Mouse (Mus musculus): ENCODE results near the gene Lrfn2.

Gene Lrfn2

GRCm38 (mm10) chr17:48968304-48968703 is 36.1 kb downstream of the Lrfn2 start:
- DNase-seq: no peak

GRCm38 (mm10) chr17:48971296-48971695 is 39.1 kb downstream of the Lrfn2 start:
- no peak for DNase-seq

GRCm38 (mm10) chr17:48972866-48973265 is 40.7 kb downstream of the Lrfn2 start:
- DNase-seq: no peak

GRCm38 (mm10) chr17:48973394-48973793 is 41.2 kb downstream of the Lrfn2 start:
- DNase-seq: no peak

- no peak for DNase-seq
Measured at GRCm38 (mm10) chr17:48975055-48975454, 42.9 kb downstream of the Lrfn2 start.

GRCm38 (mm10) chr17:48976611-48977022 is 44.4 kb downstream of the Lrfn2 start:
- DNase-seq: no peak

GRCm38 (mm10) chr17:48995256-48995993 is 63.2 kb downstream of the Lrfn2 start:
- no peak for DNase-seq

GRCm38 (mm10) chr17:48999463-49000227 is 67.5 kb downstream of the Lrfn2 start:
- DNase-seq: no peak

GRCm38 (mm10) chr17:49009384-49010073 is 77.3 kb downstream of the Lrfn2 start:
- no peak for DNase-seq

- DNase-seq: no peak
Measured at GRCm38 (mm10) chr17:49013876-49014600, 81.9 kb downstream of the Lrfn2 start.

- DNase-seq: no peak
Measured at GRCm38 (mm10) chr17:49015368-49015767, 83.2 kb downstream of the Lrfn2 start.

GRCm38 (mm10) chr17:49016229-49016628 is 84.0 kb downstream of the Lrfn2 start:
- no peak for DNase-seq

- no peak for DNase-seq
Measured at GRCm38 (mm10) chr17:49017438-49018415, 85.5 kb downstream of the Lrfn2 start.

- DNase-seq: no peak
Measured at GRCm38 (mm10) chr17:49018774-49019488, 86.8 kb downstream of the Lrfn2 start.

- peak; percentile 28 for DNase-seq
Measured at GRCm38 (mm10) chr17:49029556-49030268, 97.5 kb downstream of the Lrfn2 start.

GRCm38 (mm10) chr17:49030269-49030615 is 98.1 kb downstream of the Lrfn2 start:
- no peak for DNase-seq

- no peak for DNase-seq
Measured at GRCm38 (mm10) chr17:49030841-49031240, 98.7 kb downstream of the Lrfn2 start.

- peak; percentile 24 for DNase-seq
Measured at GRCm38 (mm10) chr17:49031790-49032189, 99.6 kb downstream of the Lrfn2 start.

- no peak for DNase-seq
Measured at GRCm38 (mm10) chr17:49033276-49033675, 101.1 kb downstream of the Lrfn2 start.

- no peak for DNase-seq
Measured at GRCm38 (mm10) chr17:49033686-49034250, 101.6 kb downstream of the Lrfn2 start.

Data from lung, postnatal 14 days (tissue).